Mouse (Mus musculus): ENCODE measurements at regions not wholly inside any gene's neighbourhood (a gene's known extent, or its start where the extent isn't known, plus 50 kb on each side); places are given as distances from the start of the nearest gene placed in this dataset.
A peak's percentile ranks its signal among the peaks of the same experiment; 100 is the strongest.

DNA sequence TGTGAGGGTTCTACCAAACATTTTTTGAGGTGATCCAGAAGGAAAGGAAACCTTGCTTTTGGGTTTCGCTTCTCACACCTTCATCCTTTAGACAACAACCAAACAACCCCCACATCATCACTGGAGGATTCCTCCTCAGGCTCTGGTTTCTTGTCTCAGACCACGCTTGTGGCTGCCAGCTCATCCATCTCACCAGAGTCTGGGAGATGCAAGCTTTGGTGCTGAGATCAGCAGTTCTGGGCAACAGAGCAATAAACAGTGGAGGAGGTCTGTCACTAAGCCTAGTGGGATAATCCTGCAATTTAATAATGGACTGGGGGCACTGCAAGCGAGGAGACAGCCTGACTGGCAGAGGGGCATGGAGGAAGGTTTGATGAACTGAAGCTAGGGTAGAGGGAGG is 146.3 kb upstream of the Camk1g start:
- no peak overlapping the region for H3K4me2 ChIP-seq (ENCODE audit: low read depth, low read length)
- no peaks in the 10 kb centered on the region for H3K27me3 ChIP-seq (ENCODE audit: control insufficient read depth, insufficient read depth, low read length)
- DNase-seq (ENCODE audit: low spot score) (no peak), ATAC-seq (replicated peaks; ENCODE audit: insufficient number of reproducible peaks, low FRiP score, low TSS enrichment, low read depth) (no peak)
- H3K27ac ChIP-seq (replicated peaks; ENCODE audit: low read depth, low read length), result no peak overlapping the region
- H3K36me3 ChIP-seq (replicated peaks; ENCODE audit: control insufficient read depth, insufficient read depth, low read depth, low read length), result no peaks in the 10 kb centered on the region
- no peaks in the 10 kb centered on the region for H3K4me1 ChIP-seq (ENCODE audit: control insufficient read depth, insufficient read depth, low read length)
- H3K9me3 ChIP-seq (replicated peaks; ENCODE audit: control insufficient read depth, low read length), result no peaks in the 10 kb centered on the region
- no peak overlapping the region for H3K4me3 ChIP-seq (ENCODE audit: low read depth, low read length)
- WGBS, result 78% methylated on average over 3 of the region's 3 CpGs
- H3K9ac ChIP-seq (replicated peaks; ENCODE audit: low read length), result no peak overlapping the region

DNA sequence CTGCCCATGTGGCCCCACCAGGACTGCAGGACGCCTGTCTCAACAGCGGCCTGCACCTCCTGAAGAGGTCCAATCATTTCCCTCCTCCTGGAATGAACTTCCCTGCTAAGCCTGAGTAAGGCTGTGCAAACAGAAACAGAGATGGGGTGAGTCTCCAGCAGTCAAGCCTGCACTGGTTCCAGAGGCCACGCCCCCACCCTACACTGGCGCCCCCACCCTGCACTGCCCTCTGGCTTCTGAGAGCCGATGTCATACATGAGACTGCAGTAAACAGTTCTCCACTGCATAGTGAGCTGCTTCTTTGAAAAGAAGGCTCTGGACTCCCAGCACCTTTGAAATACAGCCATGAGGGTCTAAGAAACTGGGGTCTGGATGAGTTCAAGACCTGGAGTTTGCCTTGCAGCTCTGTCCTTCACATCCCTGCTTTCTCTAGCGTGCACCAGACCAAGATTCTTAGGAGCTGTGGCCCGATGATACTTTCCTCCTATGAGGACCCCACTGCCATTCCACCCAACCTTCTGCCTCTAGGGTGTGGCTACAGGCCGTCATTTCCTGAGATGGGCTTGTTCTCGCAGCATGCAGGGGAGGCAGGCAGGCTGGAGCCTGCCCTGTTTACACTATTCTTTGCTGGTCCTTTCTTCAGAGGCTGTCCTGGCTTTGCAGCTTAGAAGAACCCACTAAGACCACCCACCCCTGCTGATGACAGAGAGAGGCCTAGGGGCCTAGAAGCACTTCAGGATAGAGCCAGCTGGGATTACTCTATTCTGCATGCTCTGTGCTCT is 144.0 kb upstream of the Camk1g start:
- H3K4me3 ChIP-seq (ENCODE audit: low read depth, low read length), result no peak overlapping the region
- H3K9ac ChIP-seq (replicated peaks; ENCODE audit: low read length), result no peak overlapping the region
- ATAC-seq (replicated peaks; ENCODE audit: insufficient number of reproducible peaks, low FRiP score, low TSS enrichment, low read depth), result peak; percentile 64; the same call in 1 of the 2 replicates
- no peaks in the 10 kb centered on the region for H3K36me3 ChIP-seq (replicated peaks; ENCODE audit: control insufficient read depth, insufficient read depth, low read depth, low read length)
- DNase-seq (ENCODE audit: low spot score), result peak; percentile 47
- 38% methylated on average over 9 of the region's 9 CpGs for WGBS
- H3K4me1 ChIP-seq (ENCODE audit: control insufficient read depth, insufficient read depth, low read length), result no peaks in the 10 kb centered on the region
- no peaks in the 10 kb centered on the region for H3K27me3 ChIP-seq (ENCODE audit: control insufficient read depth, insufficient read depth, low read length)
- no peak overlapping the region for H3K27ac ChIP-seq (replicated peaks; ENCODE audit: low read depth, low read length)
- H3K9me3 ChIP-seq (replicated peaks; ENCODE audit: control insufficient read depth, low read length), result no peaks in the 10 kb centered on the region
- H3K4me2 ChIP-seq (ENCODE audit: low read depth, low read length), result no peak overlapping the region

DNA sequence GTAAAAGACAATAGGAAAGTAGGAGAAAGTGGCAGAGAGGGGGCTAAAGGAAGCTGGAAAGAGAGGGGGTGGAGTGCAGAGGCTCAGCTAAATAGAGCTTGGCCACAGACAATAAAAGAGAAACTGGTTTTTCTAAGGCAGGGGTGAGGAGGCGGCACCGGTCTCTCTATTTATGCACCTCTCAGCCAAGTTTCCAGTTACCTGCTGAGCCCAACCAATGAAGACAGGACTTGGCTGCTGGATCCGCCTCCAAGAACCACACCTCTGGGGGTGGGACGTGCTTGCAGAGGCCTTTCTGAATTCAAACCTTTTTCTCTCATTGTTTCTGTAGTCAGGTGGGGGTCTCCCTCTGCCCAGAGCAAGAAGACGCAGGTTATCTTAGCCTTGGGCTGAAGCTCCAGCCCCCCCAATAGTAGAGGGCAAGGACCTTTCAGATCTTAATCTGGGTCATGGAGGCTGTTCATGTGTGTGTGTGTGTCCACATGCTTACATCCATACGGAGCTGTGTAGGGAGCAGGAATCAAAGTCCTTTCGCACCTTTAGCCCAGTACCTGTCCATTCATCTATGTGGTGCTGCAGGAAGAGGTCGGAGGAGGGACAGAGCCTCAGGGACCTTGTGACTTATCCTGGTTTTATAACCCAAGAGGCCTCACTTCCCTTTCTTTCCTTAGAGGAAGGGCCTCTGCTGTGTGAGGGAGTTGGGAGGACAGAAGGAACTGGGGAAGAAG is 140.1 kb upstream of the Camk1g start:
- ATAC-seq (replicated peaks; ENCODE audit: insufficient number of reproducible peaks, low FRiP score, low TSS enrichment, low read depth), result peak; percentile 57

DNA sequence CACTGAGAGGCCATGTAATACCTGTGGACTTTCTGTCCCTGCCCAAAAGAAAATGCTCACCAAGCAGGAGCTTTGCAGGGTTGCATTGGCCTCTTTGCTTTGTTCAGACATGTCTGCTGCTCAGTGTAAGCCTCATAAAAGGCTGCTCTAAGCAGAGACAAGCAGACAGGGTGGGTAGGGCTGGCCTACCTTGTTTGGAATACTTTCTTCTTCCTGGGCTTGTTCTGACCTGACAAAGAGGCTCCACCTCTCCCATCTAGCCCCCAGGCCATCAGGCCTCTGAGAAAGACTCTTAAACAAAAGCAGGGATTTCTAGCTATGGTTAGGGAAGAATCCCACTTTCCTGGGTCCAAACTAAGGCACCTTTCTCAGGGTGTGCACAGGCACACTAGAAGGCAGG is 138.2 kb upstream of the Camk1g start:
- no peak for ATAC-seq (replicated peaks; ENCODE audit: insufficient number of reproducible peaks, low FRiP score, low TSS enrichment, low read depth)
- Histone ChIP-seq H3K36me3 (replicated peaks; ENCODE audit: control insufficient read depth, insufficient read depth, low read depth, low read length) (no peaks in the 10 kb centered on the region), H3K4me1 (ENCODE audit: control insufficient read depth, insufficient read depth, low read length) (no peaks in the 10 kb centered on the region), H3K4me3 (ENCODE audit: low read depth, low read length) (no peak overlapping the region), H3K9me3 (replicated peaks; ENCODE audit: control insufficient read depth, low read length) (no peaks in the 10 kb centered on the region), H3K27me3 (ENCODE audit: control insufficient read depth, insufficient read depth, low read length) (no peaks in the 10 kb centered on the region), H3K9ac (replicated peaks; ENCODE audit: low read length) (no peak overlapping the region; the same call in 1 of the 2 replicates), H3K27ac (replicated peaks; ENCODE audit: low read depth, low read length) (no peak overlapping the region), H3K4me2 (ENCODE audit: low read depth, low read length) (no peak overlapping the region)
- DNase-seq (ENCODE audit: low spot score), result no peak

More for the DNA sequence above, 140.1 kb upstream of the Camk1g start:
- no peak overlapping the region for H3K9ac ChIP-seq (replicated peaks; ENCODE audit: low read length)
- 39% methylated on average over 8 of the region's 8 CpGs for WGBS
- H3K27ac ChIP-seq (replicated peaks; ENCODE audit: low read depth, low read length), result no peak overlapping the region; the same call in 1 of the 2 replicates
- no peaks in the 10 kb centered on the region for H3K36me3 ChIP-seq (replicated peaks; ENCODE audit: control insufficient read depth, insufficient read depth, low read depth, low read length)
- H3K4me2 ChIP-seq (ENCODE audit: low read depth, low read length), result no peak overlapping the region
- H3K27me3 ChIP-seq (ENCODE audit: control insufficient read depth, insufficient read depth, low read length), result no peaks in the 10 kb centered on the region
- DNase-seq (ENCODE audit: low spot score), result peak; percentile 57
- H3K9me3 ChIP-seq (replicated peaks; ENCODE audit: control insufficient read depth, low read length), result no peaks in the 10 kb centered on the region
- no peak overlapping the region for H3K4me3 ChIP-seq (ENCODE audit: low read depth, low read length)
- no peaks in the 10 kb centered on the region for H3K4me1 ChIP-seq (ENCODE audit: control insufficient read depth, insufficient read depth, low read length)

DNA sequence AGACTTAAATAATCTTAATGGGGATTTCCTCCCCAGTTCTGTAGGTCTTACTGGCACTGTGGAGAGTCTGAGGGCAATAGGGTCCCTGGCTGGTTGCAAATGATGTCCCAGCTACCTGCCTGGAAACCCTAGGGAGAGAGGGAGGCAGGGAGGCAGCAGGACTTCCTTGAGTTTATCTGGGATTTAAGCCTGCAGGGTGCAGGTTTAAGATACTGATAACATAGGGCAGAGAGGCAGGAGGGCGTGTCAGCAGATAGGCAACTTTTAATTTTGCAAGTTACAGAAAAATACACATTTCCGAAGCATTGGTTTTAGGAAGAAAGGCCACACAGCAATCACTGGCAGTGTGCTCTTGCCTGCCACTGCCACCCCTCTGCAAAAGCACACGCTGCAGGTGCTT is 136.9 kb upstream of the Camk1g start:
- no peaks in the 10 kb centered on the region for H3K36me3 ChIP-seq (replicated peaks; ENCODE audit: control insufficient read depth, insufficient read depth, low read depth, low read length)
- H3K9ac ChIP-seq (replicated peaks; ENCODE audit: low read length), result no peak overlapping the region
- WGBS, result 74% methylated on average over 3 of the region's 3 CpGs
- no peak overlapping the region for H3K4me2 ChIP-seq (ENCODE audit: low read depth, low read length)
- DNase-seq (ENCODE audit: low spot score) (no peak), ATAC-seq (replicated peaks; ENCODE audit: insufficient number of reproducible peaks, low FRiP score, low TSS enrichment, low read depth) (no peak)
- no peaks in the 10 kb centered on the region for H3K27me3 ChIP-seq (ENCODE audit: control insufficient read depth, insufficient read depth, low read length)
- no peaks in the 10 kb centered on the region for H3K9me3 ChIP-seq (replicated peaks; ENCODE audit: control insufficient read depth, low read length)
- H3K27ac ChIP-seq (replicated peaks; ENCODE audit: low read depth, low read length), result no peak overlapping the region
- H3K4me1 ChIP-seq (ENCODE audit: control insufficient read depth, insufficient read depth, low read length), result no peaks in the 10 kb centered on the region
- no peak overlapping the region for H3K4me3 ChIP-seq (ENCODE audit: low read depth, low read length)

DNA sequence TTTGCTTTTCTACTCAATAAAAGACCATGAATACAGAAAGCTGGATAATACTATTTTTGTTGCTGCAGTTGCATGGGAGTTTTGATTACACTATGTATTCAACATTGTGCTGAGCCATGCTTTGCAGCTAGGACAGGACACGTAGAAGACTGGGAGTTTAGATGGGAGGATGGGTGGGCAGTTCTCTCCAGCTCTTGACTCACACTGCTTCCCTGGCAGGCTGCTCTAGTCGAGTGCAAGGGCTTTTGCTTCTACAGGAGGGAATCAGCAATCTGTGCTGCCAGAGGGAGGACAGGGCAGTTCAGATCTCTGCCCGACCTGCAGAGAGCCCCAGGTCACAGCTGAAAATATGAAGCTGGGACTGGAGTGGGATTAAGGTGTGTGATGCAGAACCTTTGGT is 135.3 kb upstream of the Camk1g start:
- ATAC-seq (replicated peaks; ENCODE audit: insufficient number of reproducible peaks, low FRiP score, low TSS enrichment, low read depth), result no peak
- H3K36me3 ChIP-seq (replicated peaks; ENCODE audit: control insufficient read depth, insufficient read depth, low read depth, low read length), result no peaks in the 10 kb centered on the region
- no peak overlapping the region for H3K4me3 ChIP-seq (ENCODE audit: low read depth, low read length)
- H3K4me2 ChIP-seq (ENCODE audit: low read depth, low read length), result no peak overlapping the region
- DNase-seq (ENCODE audit: low spot score), result no peak
- H3K27me3 ChIP-seq (ENCODE audit: control insufficient read depth, insufficient read depth, low read length), result no peaks in the 10 kb centered on the region
- H3K27ac ChIP-seq (replicated peaks; ENCODE audit: low read depth, low read length), result no peak overlapping the region
- H3K9ac ChIP-seq (replicated peaks; ENCODE audit: low read length), result no peak overlapping the region
- 42% methylated on average over 3 of the region's 3 CpGs for WGBS
- no peaks in the 10 kb centered on the region for H3K4me1 ChIP-seq (ENCODE audit: control insufficient read depth, insufficient read depth, low read length)
- no peaks in the 10 kb centered on the region for H3K9me3 ChIP-seq (replicated peaks; ENCODE audit: control insufficient read depth, low read length)

DNA sequence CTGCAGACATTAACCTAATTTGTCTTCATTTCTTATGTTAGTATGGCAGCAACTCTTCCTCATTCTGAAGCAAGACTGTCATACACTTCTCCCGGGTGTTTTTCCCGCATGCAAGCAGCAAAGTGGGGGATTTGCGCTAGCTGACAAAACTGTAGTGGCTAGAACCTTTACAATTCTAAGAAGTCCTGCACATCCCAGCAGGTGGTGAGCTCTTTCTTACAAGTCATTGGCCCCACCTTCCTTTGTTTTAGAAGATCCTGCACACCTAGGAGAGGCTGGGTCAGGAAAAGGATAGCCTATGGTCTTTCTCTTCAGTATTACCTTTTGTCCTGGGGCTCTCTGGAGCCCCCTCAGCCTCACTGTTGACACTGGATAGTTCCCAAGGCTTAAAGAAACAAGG is 134.5 kb upstream of the Camk1g start:
- Histone ChIP-seq H3K4me3 (ENCODE audit: low read depth, low read length) (no peak overlapping the region), H3K36me3 (replicated peaks; ENCODE audit: control insufficient read depth, insufficient read depth, low read depth, low read length) (no peaks in the 10 kb centered on the region), H3K9ac (replicated peaks; ENCODE audit: low read length) (no peak overlapping the region), H3K9me3 (replicated peaks; ENCODE audit: control insufficient read depth, low read length) (no peaks in the 10 kb centered on the region), H3K4me2 (ENCODE audit: low read depth, low read length) (no peak overlapping the region), H3K4me1 (ENCODE audit: control insufficient read depth, insufficient read depth, low read length) (no peaks in the 10 kb centered on the region), H3K27ac (replicated peaks; ENCODE audit: low read depth, low read length) (no peak overlapping the region), H3K27me3 (ENCODE audit: control insufficient read depth, insufficient read depth, low read length) (no peaks in the 10 kb centered on the region)
- WGBS, result 46% methylated on average over 3 of the region's 3 CpGs
- no peak for ATAC-seq (replicated peaks; ENCODE audit: insufficient number of reproducible peaks, low FRiP score, low TSS enrichment, low read depth)
- no peak for DNase-seq (ENCODE audit: low spot score)

DNA sequence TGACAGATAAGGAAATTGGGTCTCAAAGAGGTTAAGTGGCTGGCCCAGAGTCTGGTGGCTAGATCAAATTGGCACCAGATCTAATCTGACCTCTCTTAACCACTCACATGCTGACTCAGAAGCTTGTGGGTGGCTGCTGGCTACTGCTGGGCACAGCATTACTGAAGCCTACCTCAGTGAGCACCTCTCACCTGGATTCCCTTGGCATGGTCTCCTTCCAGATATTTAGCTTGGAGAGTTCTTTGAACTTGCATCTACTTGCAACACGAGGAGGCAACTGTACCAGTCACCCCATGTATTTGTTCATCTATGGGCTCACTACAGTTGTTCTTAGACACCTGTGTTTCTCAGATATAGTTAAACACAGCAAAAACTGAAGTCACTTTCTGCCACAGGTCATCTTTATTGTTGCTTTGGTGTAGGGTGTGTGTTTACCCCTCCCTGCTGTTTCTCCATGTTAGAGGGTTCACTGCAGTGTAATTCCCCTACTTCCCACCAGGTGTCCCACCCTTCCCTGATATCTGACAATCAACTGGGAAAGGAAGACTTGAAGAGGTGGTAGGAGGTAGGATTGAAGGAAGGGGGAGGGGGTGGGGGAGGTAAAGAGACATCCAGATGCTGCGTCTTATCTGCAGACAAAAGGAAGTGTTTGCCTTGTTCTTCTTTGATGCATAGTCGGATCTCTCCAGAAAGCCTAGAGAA is 133.7 kb upstream of the Camk1g start:
- Histone ChIP-seq H3K4me1 (ENCODE audit: control insufficient read depth, insufficient read depth, low read length) (no peaks in the 10 kb centered on the region), H3K9me3 (replicated peaks; ENCODE audit: control insufficient read depth, low read length) (no peaks in the 10 kb centered on the region), H3K9ac (replicated peaks; ENCODE audit: low read length) (no peak overlapping the region), H3K4me3 (ENCODE audit: low read depth, low read length) (no peak overlapping the region), H3K4me2 (ENCODE audit: low read depth, low read length) (no peak overlapping the region), H3K27me3 (ENCODE audit: control insufficient read depth, insufficient read depth, low read length) (no peaks in the 10 kb centered on the region), H3K36me3 (replicated peaks; ENCODE audit: control insufficient read depth, insufficient read depth, low read depth, low read length) (no peaks in the 10 kb centered on the region), H3K27ac (replicated peaks; ENCODE audit: low read depth, low read length) (no peak overlapping the region)
- 26% methylated on average over 3 of the region's 3 CpGs for whole genome bisulfite sequencing
- DNase-seq (ENCODE audit: low spot score), result peak; percentile 77
- ATAC-seq (replicated peaks; ENCODE audit: insufficient number of reproducible peaks, low FRiP score, low TSS enrichment, low read depth), result peak; percentile 20; the same call in 1 of the 2 replicates

Measured in embryonic facial prominence, embryonic 11.5 days (tissue).